Mouse (Mus musculus) bone marrow macrophage, adult 2 months (primary cell): Measurements from ENCODE around the gene Kptn.

Experiments used
- CTCF ChIP-seq: IDR thresholded peaks from 2 replicates; pipeline ENCODE4 v1.5.1; 2012; ENCODE audit warnings: low read depth, mild to moderate bottlenecking, low read length, moderate library complexity
- POLR2A ChIP-seq: IDR thresholded peaks from 2 replicates; pipeline ENCODE4 v1.6.1; 2012; ENCODE audit warnings: mild to moderate bottlenecking, low read depth, low read length, borderline replicate concordance

GRCm38 (mm10) chr7:16080581-16080980 lies 39.1 kb upstream of the Kptn start:
- no peak for TF ChIP-seq CTCF
- TF ChIP-seq POLR2A: no peak
